Mouse (Mus musculus): Measurements from ENCODE around the gene Ly6g6d.

GRCm38 (mm10) chr17:35060737-35061297, 17.0 kb downstream of the Ly6g6d start:
- TF ChIP-seq CTCF (IDR thresholded peaks at IDR 0.05; ENCODE audit: low read depth) (no peak), EP300 (IDR thresholded peaks at IDR 0.05; ENCODE audit: low read depth) (no peak)

Measured in liver, postnatal 0 days (tissue).